Mouse (Mus musculus) c-Kit-positive CD71-positive TER-119-negative erythroid progenitor cells, embryonic 14.5 days (primary cell): ENCODE measurements around the gene Prkar2b.
A peak's percentile ranks its signal among the peaks of the same experiment; 100 is the strongest.

Source experiments
- DNase-seq: peaks from one replicate; pipeline ENCODE4 v3.0.0-alpha.2; 2013; ENCODE audit warnings: low read depth

Gene Prkar2b

DNA sequence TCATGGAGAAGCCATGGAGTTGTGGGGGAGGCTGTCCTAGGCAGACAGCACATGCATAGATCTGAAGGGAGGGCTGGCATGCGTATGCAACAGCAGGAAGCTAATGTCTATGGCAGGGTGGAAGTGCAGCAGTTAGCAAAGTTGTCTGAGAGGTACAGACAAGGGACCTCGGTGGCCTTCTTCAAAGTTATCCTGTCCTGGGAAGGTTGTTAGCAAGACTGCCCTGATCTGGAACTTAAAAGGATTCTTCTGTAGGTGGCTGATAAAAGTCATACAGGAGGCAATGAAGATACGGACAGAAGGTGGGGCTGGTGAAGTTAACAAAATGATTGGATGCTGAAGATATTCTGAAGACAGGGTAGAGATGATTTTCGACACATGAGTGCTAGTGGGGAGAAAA lies 94.7 kb downstream of the Prkar2b start:
- peak; percentile 64 for DNase-seq

DNA sequence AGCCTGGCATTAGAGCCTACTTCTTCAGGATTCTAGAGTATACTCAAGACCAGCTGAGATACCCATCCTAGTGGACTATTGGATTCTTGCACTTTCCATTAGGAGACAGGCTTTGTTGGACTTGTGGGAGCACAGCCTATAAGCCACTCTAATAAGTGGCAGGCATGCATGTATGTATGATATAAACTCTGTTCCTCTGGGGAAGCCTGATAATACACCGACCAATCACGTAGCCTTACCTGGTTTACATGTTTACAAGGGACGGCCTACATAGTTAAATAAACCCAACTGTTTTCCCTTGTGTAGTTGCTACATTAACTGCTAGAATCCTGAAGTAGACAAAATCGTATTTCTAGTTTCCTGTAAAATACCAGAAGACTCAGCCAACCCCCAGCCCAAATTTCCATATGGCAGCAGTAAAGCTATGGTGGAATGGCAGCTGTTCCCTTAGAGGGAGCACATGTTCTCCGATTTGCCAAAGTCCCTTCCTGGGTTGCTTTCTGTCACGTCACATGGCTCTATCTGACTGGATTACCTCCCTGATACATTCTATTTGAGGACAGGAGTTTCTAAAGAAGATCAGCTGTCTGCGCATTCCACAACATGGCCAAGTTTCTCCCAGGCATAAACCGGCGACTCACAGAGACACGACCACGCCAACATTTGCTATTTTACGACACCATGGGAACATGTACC lies 95.4 kb downstream of the Prkar2b start:
- DNase-seq, result no peak

DNA sequence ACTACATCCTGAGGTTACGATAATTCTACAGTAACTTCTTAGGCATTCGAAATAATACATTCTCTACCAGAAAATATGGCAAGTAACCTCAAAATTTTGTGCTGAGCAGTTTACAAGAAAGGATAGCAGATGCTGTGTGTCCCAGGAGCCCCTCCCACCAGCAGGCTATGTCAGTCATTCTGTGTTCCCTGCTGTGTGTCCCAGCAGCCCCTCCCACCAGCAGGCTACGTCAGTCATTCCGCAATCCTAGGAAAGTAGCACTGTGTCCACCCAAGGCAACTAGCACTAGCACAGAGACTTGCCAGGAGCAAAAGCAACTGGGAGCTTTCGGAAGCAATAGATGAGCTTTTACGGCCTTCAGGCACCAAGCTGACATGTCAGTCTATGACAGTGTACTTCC lies 97.0 kb downstream of the Prkar2b start:
- DNase-seq, result no peak

DNA sequence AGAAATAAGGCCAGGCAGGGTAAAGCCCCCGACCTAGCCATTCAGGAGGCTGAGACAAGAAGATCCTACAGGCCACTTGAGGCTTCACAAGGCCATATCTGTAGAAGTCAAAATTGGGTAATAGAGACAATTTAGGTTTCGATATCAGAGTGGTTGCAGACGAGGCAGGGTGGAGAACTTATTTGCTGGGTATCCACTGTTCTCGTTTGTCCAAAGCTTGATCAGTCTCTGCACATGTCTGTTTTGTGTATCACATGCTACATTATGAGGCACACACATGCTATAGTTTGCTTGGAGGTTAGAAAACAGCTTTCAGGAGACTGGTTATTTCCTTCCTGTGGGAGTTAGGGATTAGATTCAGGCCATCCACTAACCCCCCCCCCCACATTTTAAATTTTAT lies 105.3 kb downstream of the Prkar2b start:
- no peak for DNase-seq

DNA sequence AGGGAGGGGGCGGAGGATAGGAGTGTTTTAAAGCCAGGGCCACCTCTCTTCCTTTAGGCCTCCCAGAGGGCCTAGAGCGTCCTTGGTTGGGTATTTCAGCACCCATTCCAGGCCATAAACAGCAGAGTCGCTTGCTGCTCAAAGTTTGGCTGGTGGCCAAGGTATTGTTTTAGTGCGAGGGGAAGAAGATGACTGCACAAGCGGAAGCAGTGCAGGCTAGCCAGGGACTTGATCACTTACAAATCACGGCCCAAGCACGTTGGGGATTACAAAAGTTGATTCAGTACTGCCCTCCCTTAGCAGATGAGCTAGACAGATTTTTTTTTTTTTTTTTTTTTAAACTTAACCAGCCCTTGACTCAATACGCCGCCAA lies 110.5 kb downstream of the Prkar2b start:
- no peak for DNase-seq

DNA sequence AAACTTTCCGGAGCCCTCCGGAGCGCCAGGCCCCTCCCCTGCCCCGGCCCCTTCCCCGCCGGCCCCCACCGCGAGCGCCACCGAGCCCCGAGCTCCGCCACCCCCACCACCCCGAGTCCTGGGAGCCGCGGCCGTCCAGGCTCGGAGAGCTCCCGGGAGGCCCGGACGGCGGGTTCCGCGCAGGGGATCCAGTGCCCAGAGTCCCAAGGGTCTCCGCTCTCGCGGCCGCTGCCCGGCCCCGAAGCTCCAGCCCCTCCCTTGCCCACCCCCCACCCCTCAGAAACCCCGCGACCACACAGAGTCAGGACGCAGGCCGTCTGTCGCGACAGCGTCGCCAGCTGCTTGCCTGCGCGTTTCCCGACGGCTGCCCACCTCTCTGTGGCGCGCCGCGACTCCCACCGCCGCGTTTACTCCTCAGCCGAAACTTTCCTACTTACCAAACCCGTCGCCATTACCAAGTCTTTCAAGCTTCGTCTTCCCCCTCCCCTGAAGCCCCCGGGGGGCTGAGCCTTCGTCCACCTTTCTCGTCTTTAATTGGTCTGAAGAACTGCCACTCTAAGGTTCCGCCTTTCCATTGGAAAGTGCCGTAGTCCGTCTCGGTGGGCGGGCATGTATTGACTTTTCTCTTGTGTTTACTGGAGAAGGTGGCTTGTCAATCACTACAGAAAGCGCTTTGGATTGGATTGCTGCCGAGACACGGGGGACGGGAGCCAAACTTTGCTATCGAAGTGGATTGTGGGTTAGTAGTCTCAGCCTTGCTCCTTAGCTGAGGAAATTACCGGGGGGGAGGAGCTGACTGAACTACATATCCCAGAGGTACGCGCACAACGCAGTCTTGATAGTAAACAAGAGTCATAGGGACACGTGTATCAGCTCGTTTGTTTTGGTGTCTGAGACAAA lies 111.1 kb downstream of the Prkar2b start, which contains the start of gene Hbp1:
Hbp1 (minus strand) TSS at position 777 of the 900 bp plus-strand sequence.
- DNase-seq, result peak; percentile 100

DNA sequence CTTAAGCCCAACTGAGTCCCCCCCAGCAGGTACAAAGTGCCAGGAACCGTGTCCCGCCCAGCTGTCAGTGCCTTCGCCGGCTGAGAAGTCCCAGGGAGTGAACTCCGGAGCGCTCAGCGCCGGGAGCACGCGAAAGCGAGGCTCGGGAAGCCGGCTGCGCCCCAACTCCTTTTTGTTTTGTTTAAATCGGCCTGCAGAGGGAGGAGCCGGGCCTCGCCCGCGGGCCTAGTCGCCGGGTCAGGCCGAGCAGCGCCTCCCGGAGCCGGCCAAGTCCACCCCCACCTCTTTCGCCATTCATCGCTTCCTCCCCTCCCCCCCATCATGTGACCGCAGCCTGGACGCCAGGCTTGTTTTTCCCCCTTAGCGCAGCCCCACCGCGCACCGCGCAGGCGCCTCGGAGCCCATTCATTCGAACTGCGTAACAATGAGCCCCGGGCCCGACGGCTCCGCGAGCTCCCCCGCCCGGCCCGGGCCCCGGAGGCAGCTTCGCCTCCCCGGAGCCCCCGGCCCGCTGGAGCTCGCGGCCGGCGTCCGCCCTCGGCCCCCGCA lies 111.8 kb downstream of the Prkar2b start:
- DNase-seq, result peak; percentile 76

DNA sequence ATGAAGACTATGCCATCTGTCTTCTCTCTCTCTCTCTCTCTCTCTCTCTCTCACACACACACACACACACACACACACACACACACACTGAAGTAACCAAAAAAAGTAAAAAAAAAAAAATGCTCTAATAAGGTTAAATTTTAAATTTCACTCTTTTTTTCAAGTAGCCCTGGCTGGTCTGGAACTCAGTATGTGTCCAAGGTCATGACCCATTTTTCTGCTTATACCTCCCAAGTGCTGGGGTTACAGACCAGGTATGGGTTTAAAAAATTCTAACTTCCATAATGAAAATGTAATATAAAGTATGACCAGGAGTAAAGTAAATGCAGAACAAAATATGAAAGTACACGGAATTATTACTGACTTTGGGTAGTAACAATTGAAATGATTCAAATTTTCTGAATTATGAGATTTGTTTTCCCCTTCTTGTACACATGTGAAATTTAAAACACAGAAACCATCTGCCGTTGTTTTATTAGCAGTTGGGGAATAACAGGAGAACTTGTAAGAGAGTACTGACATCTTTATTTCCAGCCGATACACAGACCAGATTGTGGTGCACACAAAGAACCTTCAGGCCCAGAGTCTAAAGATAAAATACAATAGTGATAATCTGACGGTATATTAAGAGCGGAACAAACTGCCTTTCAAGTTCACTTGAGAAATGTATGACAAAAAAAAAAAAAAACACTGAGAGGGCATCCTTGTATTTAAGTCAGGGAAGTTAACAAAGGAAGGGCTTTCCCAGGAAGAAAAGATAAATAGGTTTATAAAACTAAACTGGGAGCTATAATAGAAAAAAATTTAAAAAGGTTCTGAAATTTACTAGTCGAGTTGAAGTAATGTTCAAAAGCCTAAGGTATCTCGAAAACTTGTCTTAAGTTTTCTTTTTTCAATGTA lies 112.7 kb downstream of the Prkar2b start:
- DNase-seq, result no peak

DNA sequence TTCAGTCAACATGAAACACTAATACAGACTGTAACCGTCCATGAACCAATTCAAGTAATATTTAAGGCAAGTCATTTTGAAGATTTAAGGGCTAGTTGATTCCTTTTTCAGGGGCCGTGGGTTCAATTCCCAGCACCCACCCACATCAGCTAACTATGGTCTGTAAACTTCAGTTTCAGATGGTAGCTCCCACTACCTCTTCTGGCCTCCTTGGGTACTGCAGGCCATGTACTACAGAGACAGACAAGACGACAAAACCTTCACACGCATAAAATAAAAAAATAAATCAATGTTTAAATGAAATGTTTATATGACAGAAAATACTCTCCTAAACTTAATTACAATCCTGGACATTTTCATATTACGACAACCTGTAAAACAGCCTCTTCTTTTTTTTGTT lies 113.6 kb downstream of the Prkar2b start:
- no peak for DNase-seq

DNA sequence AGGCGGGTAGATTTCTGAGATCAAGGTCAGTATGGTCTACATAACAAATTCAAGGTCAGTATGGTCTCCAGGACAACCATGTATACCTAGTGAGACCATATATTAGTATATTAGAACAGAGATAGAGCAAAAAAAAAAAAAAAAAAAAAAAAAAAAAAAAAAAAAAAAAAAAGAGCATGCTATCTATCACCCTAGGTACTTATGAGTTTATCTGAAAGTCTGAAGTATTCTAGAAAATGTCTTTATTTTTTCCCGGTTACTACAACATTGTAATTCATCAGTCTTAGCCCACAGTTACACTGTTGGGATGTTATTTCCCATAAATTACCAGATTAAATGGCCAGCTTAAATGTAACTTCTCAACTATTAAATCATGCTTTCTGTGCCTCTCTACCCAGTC lies 116.7 kb downstream of the Prkar2b start:
- DNase-seq, result no peak

DNA sequence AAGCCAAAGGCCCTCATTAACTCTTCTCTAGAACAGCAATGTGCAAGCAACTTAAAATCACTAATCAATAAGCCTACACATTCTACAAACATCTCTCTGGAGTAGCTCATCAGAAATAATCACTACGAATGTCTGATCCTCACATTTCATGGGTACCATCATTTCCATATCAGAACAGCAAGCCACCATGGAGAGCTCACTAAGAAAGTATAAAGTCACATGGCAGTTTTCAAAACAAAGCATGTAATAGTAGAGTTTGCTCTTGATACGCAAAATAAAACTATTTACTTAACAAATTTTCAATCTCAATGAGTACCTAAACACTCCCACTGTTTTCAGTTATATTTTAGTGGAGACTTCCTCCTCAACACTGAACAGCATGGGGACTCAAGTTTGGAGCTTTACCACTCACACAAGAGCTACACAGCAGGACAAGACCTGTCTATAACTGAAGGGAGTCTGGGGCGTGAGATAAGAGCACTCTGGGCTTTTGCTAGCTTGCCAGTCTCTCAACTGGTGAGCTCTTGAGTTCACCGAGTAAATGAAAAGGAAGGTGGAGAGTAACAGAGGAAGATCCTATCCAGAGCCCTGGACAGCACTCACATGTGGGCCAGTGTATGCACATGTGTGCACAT lies 118.0 kb downstream of the Prkar2b start:
- peak; percentile 60 for DNase-seq

DNA sequence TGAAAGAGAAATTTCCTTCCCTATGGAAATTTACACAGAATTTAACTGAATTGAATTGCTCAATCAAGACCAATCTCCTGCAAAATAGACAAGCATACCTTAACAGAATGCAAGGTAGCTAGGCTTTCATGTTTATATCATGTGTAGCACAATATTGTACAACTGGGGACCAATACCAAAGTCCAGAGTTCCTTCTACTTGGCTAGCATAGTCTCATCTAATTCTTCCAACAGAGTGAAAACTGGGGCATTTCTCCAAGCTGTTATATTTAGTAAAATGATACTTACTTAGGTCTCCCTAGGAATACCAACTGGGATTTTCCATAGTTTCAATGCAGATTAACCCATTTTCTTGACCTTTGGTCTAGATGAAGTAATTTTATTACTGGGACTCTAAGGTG lies 122.1 kb downstream of the Prkar2b start:
- DNase-seq, result no peak

DNA sequence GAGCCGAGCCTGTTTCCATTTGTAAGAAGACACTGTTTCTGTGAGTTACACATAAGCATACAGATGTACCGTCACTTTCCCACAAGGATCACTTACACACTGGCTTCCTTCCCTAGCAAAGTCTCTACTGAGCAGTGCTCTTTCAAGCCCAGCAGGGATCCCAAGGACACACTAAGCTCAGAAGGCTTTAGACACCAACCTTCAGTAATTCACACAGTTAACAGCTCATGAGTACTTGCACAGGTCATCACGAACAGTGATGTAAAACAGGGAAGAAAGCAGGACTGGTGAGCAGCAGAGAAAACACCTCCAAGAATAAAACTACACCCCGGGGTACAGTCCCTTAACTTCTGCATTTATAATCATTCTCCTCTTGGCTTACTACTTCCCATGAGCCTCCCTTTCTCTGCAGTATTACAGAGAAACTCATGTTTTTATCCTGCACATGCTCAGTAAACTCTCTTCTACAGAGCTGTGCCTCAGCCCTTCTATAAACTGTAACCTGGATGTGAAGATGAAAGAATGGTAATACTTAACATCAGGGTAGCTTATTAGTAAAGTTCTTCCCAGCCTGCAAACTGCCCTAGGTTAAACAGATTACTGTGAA lies 122.6 kb downstream of the Prkar2b start:
- DNase-seq, result no peak

DNA sequence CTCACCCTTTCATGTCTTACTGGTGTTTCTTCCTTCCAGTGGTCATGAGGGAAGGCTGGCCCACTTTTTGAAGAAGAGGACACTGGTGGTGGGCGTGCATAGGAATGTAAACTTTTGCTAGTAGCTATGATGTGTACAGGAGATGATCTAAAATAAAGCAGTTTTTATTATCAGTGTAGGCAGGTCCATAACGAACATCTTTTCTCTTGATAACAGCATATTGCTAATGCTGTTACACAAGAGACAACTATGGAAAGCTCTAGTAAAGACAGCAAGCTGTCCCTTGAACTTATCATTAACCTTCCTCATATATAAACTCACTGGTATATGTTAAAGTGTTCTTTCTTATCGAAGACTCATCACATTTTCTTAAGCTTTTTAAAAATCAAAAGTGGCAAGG lies 123.5 kb downstream of the Prkar2b start:
- no peak for DNase-seq

DNA sequence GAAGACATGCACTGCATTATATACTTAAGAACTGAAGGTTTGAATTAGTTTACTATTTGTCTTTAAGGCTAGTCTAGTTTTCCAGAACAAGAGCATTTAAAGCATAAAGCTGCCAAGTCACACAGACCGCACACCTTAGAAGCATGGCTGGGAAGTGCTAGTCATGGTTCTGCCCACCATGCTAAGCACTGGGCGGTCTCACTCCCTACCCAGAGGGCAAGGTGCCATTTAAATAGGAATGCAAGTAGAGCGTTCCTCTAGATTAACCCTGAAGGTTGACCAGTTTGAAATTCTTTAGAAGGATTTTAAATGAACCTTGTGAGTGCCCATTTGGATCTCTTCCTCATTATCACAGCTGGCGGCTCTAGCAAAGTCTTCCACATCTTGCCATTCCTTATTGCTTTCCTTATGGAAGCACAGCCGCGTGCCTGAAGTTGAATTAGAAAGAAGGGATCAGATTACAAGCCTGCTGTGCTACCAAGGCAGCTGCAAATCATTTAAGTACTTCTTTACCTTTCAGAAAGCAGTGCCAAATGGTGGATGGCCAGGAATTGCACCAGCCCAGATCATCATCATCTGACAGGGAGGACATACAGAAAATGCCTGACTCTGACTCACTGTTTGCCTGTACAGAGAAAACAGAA lies 124.3 kb downstream of the Prkar2b start:
- no peak for DNase-seq

DNA sequence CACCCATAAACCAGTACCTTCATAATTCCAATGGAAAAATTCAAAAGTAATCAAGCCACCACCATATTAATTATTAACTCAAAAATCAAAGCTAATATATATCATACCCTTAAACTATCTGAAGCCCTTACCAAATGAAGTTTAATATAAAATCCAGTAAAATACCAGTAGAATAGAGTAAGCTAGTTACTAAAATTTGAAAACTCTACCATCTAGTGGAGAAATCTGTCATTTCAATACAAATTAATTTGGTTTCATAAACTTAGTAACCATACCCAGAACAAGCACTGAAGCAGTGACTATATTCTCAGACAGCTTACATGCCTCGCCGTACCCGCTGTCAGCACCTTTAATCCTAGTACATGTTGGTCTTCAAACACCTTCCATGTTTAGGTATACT lies 129.3 kb downstream of the Prkar2b start:
- DNase-seq, result no peak

DNA sequence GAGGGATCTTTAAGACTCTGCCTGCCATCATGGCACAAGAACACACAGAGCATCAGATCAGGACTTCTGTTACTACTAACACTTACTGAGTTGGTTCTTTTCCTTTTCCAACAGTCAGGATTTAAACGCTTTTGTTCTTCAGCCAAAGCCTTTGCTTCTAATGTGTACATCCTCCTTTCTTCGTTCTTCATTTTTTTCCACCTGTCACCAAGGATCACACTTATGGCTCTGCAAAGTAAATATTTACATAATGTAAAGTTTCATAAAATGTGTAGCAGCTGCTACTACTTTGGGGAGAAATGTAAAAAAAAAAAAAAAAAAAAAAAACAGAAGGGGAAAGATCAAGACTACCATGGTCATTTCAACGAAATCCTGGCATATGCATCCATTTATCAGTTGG lies 132.6 kb downstream of the Prkar2b start:
- no peak for DNase-seq

DNA sequence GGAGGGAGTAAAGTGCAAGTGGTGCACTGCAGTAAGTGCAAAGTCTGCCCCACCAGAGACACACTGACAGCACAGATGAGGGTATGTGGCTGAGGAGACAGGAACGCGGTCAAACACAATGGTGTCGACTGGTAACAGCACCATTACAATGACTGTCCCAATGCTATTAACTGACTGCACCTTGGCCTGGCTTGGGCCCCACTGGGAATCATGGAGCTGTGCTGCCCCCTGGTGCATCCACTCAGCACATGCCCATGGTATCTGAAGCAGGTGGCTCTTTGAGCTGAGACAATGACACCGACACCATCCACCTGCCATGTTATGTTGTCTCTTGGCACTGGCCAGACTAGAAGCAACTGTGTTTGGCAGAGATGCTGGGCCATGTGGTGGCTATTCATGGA lies 134.4 kb downstream of the Prkar2b start:
- DNase-seq, result no peak

DNA sequence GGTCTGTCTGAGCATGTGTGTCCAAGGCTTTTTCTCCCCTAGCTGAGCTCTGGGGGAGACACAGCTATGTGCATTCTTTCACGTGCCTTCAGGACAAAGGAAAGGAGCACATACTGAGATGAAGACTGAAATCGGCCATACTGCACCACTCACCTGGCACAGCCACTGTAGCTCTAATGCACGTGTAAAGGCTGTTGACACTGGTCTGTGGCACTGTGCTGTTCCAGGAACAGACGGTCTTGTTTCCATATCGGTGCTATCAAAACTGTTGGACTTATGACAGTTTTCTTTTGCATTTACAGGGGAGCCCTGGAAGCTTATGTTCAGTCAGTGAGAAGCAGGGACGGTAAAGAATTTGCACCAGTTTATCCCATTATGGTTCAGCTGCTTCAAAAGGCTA lies 135.8 kb downstream of the Prkar2b start:
- DNase-seq, result no peak

DNA sequence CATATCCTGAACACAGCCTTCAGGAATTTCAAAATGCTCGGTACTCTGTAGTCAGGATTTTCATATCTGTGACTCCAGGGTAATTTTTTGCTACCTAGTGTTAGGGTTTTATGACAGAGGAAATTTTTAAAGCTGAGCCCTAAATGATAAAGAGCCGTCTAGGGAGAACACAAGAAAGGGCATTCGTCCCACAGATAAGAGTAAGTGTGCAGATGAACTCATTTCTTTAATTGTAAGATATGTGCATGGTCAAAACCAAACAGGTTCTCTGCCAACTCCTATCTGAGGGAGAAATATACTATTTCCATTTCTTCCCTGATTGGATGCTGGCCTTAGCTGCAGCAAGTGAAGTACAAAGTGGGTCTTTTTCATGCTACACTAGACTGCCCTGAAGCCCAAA lies 137.0 kb downstream of the Prkar2b start:
- DNase-seq, result no peak
